Mouse (Mus musculus) midbrain, embryonic 16.5 days (tissue): ENCODE data around the gene Psmb3. TPM values are rescaled to one million over a fixed set of nuclear protein-coding genes. Genes with fewer than 3 reads are reported as not detected.

Experiments used
- ATAC-seq: fragments of 200-750 bp; cut with Nextera tagmentation; 2 replicates; pipeline ENCODE4 v1.8.0; 2017; ENCODE audit warnings: moderate TSS enrichment
- H3K27ac ChIP-seq: fragments of 300-500 bp; sonication (generic); 2 replicates; pipeline ENCODE4 v1.5.1; 2014; ENCODE audit warnings: mild to moderate bottlenecking, low read length, mixed read lengths
- H3K27me3 ChIP-seq: fragments of 300-500 bp; sonication (generic); 2 replicates; pipeline ENCODE4 v1.6.1; 2014; ENCODE audit warnings: low read depth, low read length, mixed read lengths; ENCODE audit not compliant: control insufficient read depth, insufficient read depth
- H3K36me3 ChIP-seq: fragments of 300-500 bp; sonication (generic); 2 replicates; pipeline ENCODE4 v1.6.1; 2014; ENCODE audit warnings: mild to moderate bottlenecking, low read length, moderate library complexity, mixed read lengths; ENCODE audit not compliant: control insufficient read depth, insufficient read depth
- H3K4me1 ChIP-seq: fragments of 300-500 bp; sonication (generic); 2 replicates; pipeline ENCODE4 v1.6.1; 2014; ENCODE audit warnings: mild to moderate bottlenecking, low read length, mixed read lengths; ENCODE audit not compliant: control insufficient read depth, insufficient read depth
- H3K4me2 ChIP-seq: fragments of 300-500 bp; sonication (generic); 2 replicates; pipeline ENCODE4 v1.6.1; 2014; ENCODE audit warnings: mild to moderate bottlenecking, low read length, mixed read lengths
- H3K4me3 ChIP-seq: fragments of 300-500 bp; sonication (generic); 2 replicates; pipeline ENCODE4 v1.5.1; 2014; ENCODE audit warnings: low read depth, mild to moderate bottlenecking, low read length, moderate library complexity, mixed read lengths
- H3K9ac ChIP-seq: fragments of 300-500 bp; sonication (generic); 2 replicates; pipeline ENCODE4 v1.6.1; 2014; ENCODE audit warnings: low read depth, low read length, mixed read lengths
- H3K9me3 ChIP-seq: fragments of 300-500 bp; sonication (generic); replicated peaks from 2 replicates; pipeline ENCODE4 v1.6.1; 2014; ENCODE audit warnings: mild to moderate bottlenecking, low read length, mixed read lengths; ENCODE audit not compliant: control insufficient read depth, poor library complexity, severe bottlenecking
- WGBS: fragments of 180-500 bp; shearing (Covaris S2); extraction: QIAGEN DNeasy Blood & Tissue Kit; methylation state at CpG from one replicate; pipeline ENCODE4 v1.1.7; 2014; 5-methylcytosine and 5-hydroxymethylcytosine counted together
- polyA plus RNA-seq: library from polyadenylated mRNA; unstranded; fragments of >200 nt; fragmentation: Nextera tagmentation; extraction: Ambion mirVana; gene quantifications from 2 replicates; pipeline ENCODE4 v1.2.1, GENCODE M21; 2015

The Psmb3 gene
- polyA plus RNA-seq, 1 experiment from 2014 or later, result 401 TPM

DNA sequence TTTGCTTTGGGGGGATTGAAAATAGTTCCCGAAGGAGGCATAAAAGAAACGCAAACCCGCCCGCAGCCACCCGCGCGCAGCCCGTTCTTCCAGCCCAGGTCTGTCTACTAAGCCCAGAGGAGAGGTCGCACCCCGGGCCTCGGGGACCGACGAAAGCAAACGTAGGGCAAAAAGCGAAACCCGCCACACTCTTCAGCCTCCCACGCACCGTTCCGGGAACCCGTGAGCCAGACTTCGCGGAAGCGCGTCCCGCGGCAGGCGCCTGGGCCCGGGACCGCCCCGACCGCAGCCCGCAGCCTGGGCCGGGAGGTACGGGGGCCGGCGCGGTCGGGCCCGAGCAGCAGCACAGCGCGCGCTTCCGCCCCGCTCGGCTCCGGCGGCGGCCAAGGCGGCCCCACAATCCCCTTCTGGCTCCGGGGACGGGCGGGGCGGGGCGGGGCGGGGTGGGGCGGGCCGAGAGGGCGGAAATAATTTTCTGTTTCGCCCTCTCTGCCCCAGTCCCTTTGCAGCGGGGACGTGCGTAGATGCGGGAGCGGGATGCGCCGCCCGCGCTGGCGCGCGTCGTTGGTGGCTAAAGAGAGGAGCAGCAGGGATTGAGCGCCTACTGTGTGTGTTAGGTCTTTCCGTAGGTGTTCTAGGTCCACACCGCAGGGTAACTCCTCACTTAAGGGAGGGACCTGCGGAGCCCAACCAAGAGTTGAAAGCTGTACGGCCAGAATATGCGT is 43.0 kb upstream of the Psmb3 start:
- Histone ChIP-seq H3K4me1 (peaks cover 31% of the 10 kb centered on the region), H3K36me3 (no peaks in the 10 kb centered on the region), H3K27me3 (peaks cover 7% of the 10 kb centered on the region), H3K4me2 (peak overlapping the region; percentile 82), H3K4me3 (peak overlapping the region; percentile 72), H3K9ac (peak overlapping the region; percentile 83), H3K9me3 (no peaks in the 10 kb centered on the region), H3K27ac (peak overlapping the region; percentile 66)
- 0% methylated on average over 52 of the region's 78 CpGs for WGBS
- peak; percentile 81 for ATAC-seq

DNA sequence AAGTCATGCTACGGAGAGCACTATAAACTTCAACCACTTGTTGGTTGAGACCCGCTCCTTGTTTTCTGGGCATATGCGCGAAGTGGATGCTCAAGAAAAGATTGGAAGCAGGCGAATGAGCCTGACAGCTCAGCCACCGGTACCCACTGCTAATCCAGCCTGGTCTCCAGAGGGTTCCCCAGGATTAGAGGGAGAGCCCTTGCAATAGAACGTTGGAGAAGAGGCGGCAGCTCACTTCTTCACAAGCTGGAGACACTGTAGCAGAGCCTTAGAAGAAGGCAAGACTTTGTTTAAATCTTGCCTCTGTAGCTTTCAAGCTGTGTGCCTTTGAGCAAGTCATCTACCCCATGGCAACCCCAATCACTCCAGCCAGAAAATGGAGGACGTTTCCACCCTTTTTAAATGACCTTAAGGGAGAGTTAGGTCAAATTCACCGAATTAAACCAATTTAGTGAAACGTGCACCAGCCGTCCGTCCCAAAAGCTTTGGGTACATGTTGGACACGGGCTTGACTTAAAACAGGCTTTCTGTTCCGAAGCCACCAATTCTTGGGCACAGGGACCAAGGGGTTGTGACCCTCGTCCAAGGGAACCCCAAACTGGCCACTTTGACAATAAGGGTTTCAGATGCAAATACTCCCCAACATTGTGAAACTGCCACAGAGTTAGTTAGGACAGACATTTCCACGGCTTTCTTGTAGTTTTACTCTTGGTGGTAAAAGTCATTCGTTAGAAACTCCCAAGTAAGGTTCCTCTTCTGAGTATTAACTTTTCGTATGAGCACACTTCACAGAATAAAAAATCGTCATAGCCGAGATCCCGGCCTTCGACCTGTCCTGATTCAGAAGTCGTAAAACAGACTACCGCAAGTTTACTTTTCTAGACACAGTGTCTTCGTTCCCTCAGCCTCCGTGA is 42.2 kb upstream of the Psmb3 start:
- ATAC-seq, result no peak
- Histone ChIP-seq H3K4me1 (peaks cover 35% of the 10 kb centered on the region), H3K27me3 (peaks cover 7% of the 10 kb centered on the region), H3K9ac (peak overlapping the region; percentile 83), H3K4me3 (peak overlapping the region; percentile 72), H3K27ac (no peak overlapping the region), H3K4me2 (peak overlapping the region; percentile 82), H3K36me3 (no peaks in the 10 kb centered on the region), H3K9me3 (no peaks in the 10 kb centered on the region)
- WGBS, result 2% methylated on average over 27 of the region's 27 CpGs

GRCm38 (mm10) chr11:97661648-97662133 is 41.5 kb upstream of the Psmb3 start:
- Histone ChIP-seq H3K4me2 (peak overlapping the region; percentile 38), H3K27me3 (peaks cover 7% of the 10 kb centered on the region), H3K4me3 (peak overlapping the region; percentile 18), H3K36me3 (no peaks in the 10 kb centered on the region), H3K27ac (no peak overlapping the region), H3K9me3 (no peaks in the 10 kb centered on the region), H3K4me1 (peaks cover 35% of the 10 kb centered on the region), H3K9ac (peak overlapping the region; percentile 46)
- WGBS, result under 1% methylated on average over 19 of the region's 20 CpGs
- ATAC-seq, result no peak

DNA sequence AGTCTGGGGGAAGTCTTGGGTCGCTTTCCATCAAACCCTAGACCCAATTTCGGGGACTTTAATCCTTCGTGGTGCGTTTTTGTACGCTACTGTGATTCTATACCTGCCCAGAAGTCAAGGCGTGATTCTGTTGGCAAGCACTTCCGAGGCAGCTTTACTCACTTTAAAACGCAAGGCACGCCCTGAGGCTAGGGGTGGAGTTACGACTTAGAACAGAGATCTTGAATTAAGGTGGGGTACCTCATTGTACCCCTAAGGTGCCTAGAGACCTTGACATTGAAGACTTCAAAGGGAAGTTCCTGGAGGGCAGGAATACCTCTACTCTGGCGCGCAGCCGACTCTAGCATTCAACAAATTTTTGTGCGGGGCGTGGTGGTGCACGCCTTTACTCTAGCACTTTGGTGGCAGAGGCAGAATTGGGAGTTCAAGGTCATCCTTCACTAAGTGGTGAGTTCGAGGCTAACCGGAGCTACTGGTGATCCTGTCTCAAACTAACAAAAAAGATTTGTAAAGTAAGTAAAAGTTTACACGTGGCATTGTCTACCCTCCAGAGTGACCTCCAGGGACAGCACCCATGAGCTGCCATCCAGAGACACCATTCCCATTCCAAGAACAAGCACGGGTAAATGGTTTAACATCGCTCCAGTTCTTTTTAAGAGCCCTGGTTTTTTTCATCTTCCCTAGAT is 40.8 kb upstream of the Psmb3 start:
- Histone ChIP-seq H3K4me1 (peaks cover 35% of the 10 kb centered on the region), H3K27me3 (peaks cover 7% of the 10 kb centered on the region), H3K27ac (no peak overlapping the region), H3K9me3 (no peaks in the 10 kb centered on the region), H3K9ac (peak overlapping the region; percentile 90), H3K4me2 (peak overlapping the region; percentile 86), H3K4me3 (peak overlapping the region; percentile 95), H3K36me3 (peaks cover 3% of the 10 kb centered on the region; the same call in 1 of the 2 replicates)
- 3% methylated on average over 21 of the region's 21 CpGs for WGBS
- ATAC-seq, result no peak

- H3K27ac ChIP-seq, result peak within 1 kb of the TSS; percentile 78
- peak within 1 kb of the TSS; percentile 90 for H3K9ac ChIP-seq
- H3K4me3 ChIP-seq, result peak within 1 kb of the TSS; percentile 95
- peak within 1 kb of the TSS; percentile 86 for H3K4me2 ChIP-seq
- peaks cover 35% of the 10 kb centered on the region for H3K4me1 ChIP-seq
- peaks cover 7% of the 10 kb centered on the region for H3K27me3 ChIP-seq
- H3K36me3 ChIP-seq, result peaks cover 3% of the 10 kb centered on the region; the same call in 1 of the 2 replicates
- under 1% methylated on average over 30 of the region's 76 CpGs for WGBS
- peak; percentile 59 for ATAC-seq
- no peaks in the 10 kb centered on the region for H3K9me3 ChIP-seq
Observed at GRCm38 (mm10) chr11:97662893-97663527, 40.2 kb upstream of the Psmb3 start, which contains the start of gene Mllt6. Mllt6 (plus strand) TSS chr11:97663414.

- peak overlapping the region; percentile 86 for H3K4me2 ChIP-seq
- peak overlapping the region; percentile 95 for H3K4me3 ChIP-seq
- peak overlapping the region; percentile 78 for H3K27ac ChIP-seq
- 1% methylated on average over 30 of the region's 57 CpGs for WGBS
- peaks cover 35% of the 10 kb centered on the region for H3K4me1 ChIP-seq
- H3K9me3 ChIP-seq, result no peaks in the 10 kb centered on the region
- H3K9ac ChIP-seq, result peak overlapping the region; percentile 90
- ATAC-seq, result peak; percentile 53; the same call in 1 of the 2 replicates
- H3K27me3 ChIP-seq, result peaks cover 7% of the 10 kb centered on the region
- peaks cover 3% of the 10 kb centered on the region; the same call in 1 of the 2 replicates for H3K36me3 ChIP-seq
Observed at GRCm38 (mm10) chr11:97663528-97664338, 39.5 kb upstream of the Psmb3 start.

DNA sequence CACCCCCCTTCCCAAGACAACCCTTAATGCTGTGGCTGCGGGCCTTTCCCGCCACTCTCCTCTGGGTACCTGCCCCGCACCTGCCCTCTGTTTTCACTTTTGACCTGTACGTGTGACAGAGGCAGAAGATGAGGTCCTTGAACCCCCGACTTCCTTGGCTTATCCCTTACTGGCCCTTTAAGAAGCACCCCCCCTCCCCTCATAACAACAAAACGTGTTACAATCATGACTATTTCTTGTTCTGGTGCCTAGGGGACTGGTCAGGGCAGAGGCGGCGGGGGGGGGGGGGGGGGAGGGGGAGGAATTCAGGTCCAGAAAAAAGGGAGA is 38.9 kb upstream of the Psmb3 start:
- H3K9me3 ChIP-seq, result no peaks in the 10 kb centered on the region
- H3K36me3 ChIP-seq, result peaks cover 6% of the 10 kb centered on the region; the same call in 1 of the 2 replicates
- WGBS, result 0% methylated on average over 6 of the region's 8 CpGs
- H3K27ac ChIP-seq, result peak overlapping the region; percentile 78; the same call in 1 of the 2 replicates
- H3K4me2 ChIP-seq, result peak overlapping the region; percentile 86
- peaks cover 37% of the 10 kb centered on the region for H3K4me1 ChIP-seq
- peak overlapping the region; percentile 95 for H3K4me3 ChIP-seq
- no peak for ATAC-seq
- peak overlapping the region; percentile 90 for H3K9ac ChIP-seq
- H3K27me3 ChIP-seq, result peaks cover 7% of the 10 kb centered on the region
